Mouse (Mus musculus): ENCODE data around the gene 1810046K07Rik. TPM values are rescaled to one million over a fixed set of nuclear protein-coding genes. Genes with fewer than 3 reads are reported as not detected.

1810046K07Rik gene
- polyA plus RNA-seq, 1 experiment from 2014 or later, result not detected

DNA sequence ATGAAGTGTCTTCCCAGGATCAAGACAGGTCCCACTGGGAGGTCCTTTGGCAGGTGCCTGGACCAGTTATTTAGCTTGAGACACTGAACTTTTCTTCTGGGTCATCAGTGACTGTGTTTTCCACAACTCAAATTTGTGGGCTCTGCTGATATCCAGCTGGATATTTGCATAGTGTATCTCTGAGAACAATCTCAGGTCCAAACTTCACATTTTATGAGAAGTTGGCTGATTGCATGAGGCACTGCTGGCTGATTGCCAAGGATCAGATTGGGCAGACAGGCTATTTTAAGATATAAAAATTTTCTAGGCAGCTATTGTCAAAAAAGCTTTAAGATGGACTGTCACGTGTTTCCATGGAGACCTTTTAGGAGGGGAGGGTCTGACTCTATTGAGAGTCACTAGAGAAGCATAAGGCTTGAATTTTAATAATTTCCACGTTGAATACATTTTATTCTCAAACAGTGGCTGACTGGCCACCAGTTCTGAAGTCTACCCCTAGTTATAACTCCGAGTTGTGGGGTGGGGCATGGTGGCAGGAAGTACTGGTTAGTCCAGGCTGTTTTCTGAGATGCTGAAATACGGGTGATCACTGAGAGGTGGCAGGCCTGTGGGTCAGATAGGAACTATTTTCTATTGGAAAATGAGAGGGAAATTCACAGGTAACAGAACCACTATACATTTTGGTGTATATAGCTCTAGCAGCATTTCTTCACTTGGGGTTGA is 71.8 kb downstream of the 1810046K07Rik start:
- H3K9ac ChIP-seq (ENCODE audit: low read length), result no peak overlapping the region
- WGBS, result 71% methylated on average over 4 of the region's 4 CpGs

More for the DNA sequence above, 71.8 kb downstream of the 1810046K07Rik start:
- Histone ChIP-seq H3K4me3 (ENCODE audit: low read depth, low read length) (no peak overlapping the region), H3K4me1 (ENCODE audit: control insufficient read depth, insufficient read depth, low read length) (no peaks in the 10 kb centered on the region), H3K4me2 (ENCODE audit: low read length) (no peak overlapping the region), H3K36me3 (ENCODE audit: control insufficient read depth, insufficient read depth, low read length) (no peaks in the 10 kb centered on the region), H3K27me3 (replicated peaks; ENCODE audit: control insufficient read depth, insufficient read depth, low read length) (no peaks in the 10 kb centered on the region), H3K27ac (ENCODE audit: low read depth, low read length) (no peak overlapping the region), H3K9me3 (replicated peaks; ENCODE audit: control insufficient read depth, low read length) (no peaks in the 10 kb centered on the region)
- DNase-seq (ENCODE audit: low spot score), result peak; percentile 17
- no peak for ATAC-seq

Other genes with a start within 250 kb of the 1810046K07Rik start
- 1.2 TPM in 2 replicates for gene 4833427G06Rik, start 226.8 kb downstream of the 1810046K07Rik start, polyA plus RNA-seq (2014; fragmentation: Nextera tagmentation; extraction: Ambion mirVana)
- 0.04 TPM in 1 of 2 replicates, not detected in the other for gene Gm32742, start 163.4 kb downstream of the 1810046K07Rik start, polyA plus RNA-seq (2014; fragmentation: Nextera tagmentation; extraction: Ambion mirVana)
- 0.09 and 0.11 TPM in 2 replicates for gene Pou2af1, start 115.2 kb downstream of the 1810046K07Rik start, polyA plus RNA-seq (2014; fragmentation: Nextera tagmentation; extraction: Ambion mirVana)
- gene Colca2, start 50.3 kb downstream of the 1810046K07Rik start, polyA plus RNA-seq (2014; fragmentation: Nextera tagmentation; extraction: Ambion mirVana), result 0.80 and 1.7 TPM in 2 replicates

Measured in forebrain, embryonic 14.5 days (tissue).